Mouse (Mus musculus) MEL (cell line): ENCODE data around the gene Tuba1a. TPM values are rescaled to one million over a fixed set of nuclear protein-coding genes. Genes with fewer than 3 reads are reported as not detected.

ENCODE experiments used
- DNase-seq: peaks from one replicate; pipeline ENCODE4 v3.0.0; 2011; ENCODE audit warnings: low read depth, low spot score
- H3K27ac ChIP-seq: 2 replicates; pipeline ENCODE4 v1.5.1; 2012; ENCODE audit warnings: low read depth, mild to moderate bottlenecking, control low read depth, low read length, moderate library complexity; ENCODE audit not compliant: control insufficient read depth
- H3K27me3 ChIP-seq, 2 experiments: fragments of 150-350 bp in 1 of 2; sonication (generic) in 1 of 2; 2 replicates each; pipeline ENCODE4 v1.6.1; 2012; ENCODE audit warnings: low read length in 2 of 2, mild to moderate bottlenecking in 2 of 2, improper control_type of control experiment in 1 of 2, moderate library complexity in 1 of 2; ENCODE audit not compliant: insufficient read depth in 2 of 2, control insufficient read depth in 1 of 2
- H3K36me3 ChIP-seq, 2 experiments: 2 replicates each; pipeline ENCODE4 v1.6.1; 2012 to 2014; ENCODE audit warnings: low read length in 2 of 2, improper control_type of control experiment in 1 of 2, inconsistent platforms in 1 of 2, mild to moderate bottlenecking in 1 of 2; ENCODE audit not compliant: insufficient read depth in 2 of 2, control insufficient read depth in 1 of 2
- H3K4me1 ChIP-seq, 2 experiments: fragments of 150-350 bp in 1 of 2; sonication (generic) in 1 of 2; 2 replicates each; pipeline ENCODE4 v1.6.1; 2012; ENCODE audit warnings: low read length in 2 of 2, improper control_type of control experiment in 1 of 2, mild to moderate bottlenecking in 1 of 2; ENCODE audit not compliant: insufficient read depth in 2 of 2, control insufficient read depth in 1 of 2
- H3K4me3 ChIP-seq, 2 experiments: fragments of 150-350 bp in 1 of 2; sonication (generic) in 1 of 2; 2 replicates each; pipeline ENCODE4 v1.5.1; 2012; ENCODE audit warnings: low read depth in 2 of 2, low read length in 2 of 2, mild to moderate bottlenecking in 2 of 2, moderate library complexity in 2 of 2, control low read depth in 1 of 2, improper control_type of control experiment in 1 of 2; ENCODE audit not compliant: control insufficient read depth in 1 of 2, insufficient read depth in 1 of 2
- H3K79me2 ChIP-seq: 2 replicates; pipeline ENCODE4 v1.6.1; 2012; ENCODE audit warnings: mild to moderate bottlenecking, low read length, moderate library complexity; ENCODE audit not compliant: control insufficient read depth, poor library complexity, insufficient read depth
- H3K9ac ChIP-seq: 2 replicates; pipeline ENCODE4 v1.6.1; 2012; ENCODE audit warnings: low read depth, mild to moderate bottlenecking, control low read depth, low read length, moderate library complexity; ENCODE audit not compliant: control insufficient read depth, poor library complexity, severe bottlenecking
- H3K9me3 ChIP-seq: fragments of 150-350 bp; sonication (generic); replicated peaks from 2 replicates; pipeline ENCODE4 v1.6.1; 2012; ENCODE audit warnings: mild to moderate bottlenecking, low read length, improper control_type of control experiment, moderate library complexity; ENCODE audit not compliant: insufficient read depth
- BHLHE40 ChIP-seq: IDR thresholded peaks from 2 replicates; pipeline ENCODE4 v1.6.1; 2012; ENCODE audit warnings: low read depth, mild to moderate bottlenecking, inconsistent platforms, low read length, improper control_type of control experiment, borderline replicate concordance
- CHD1 ChIP-seq: IDR thresholded peaks from 2 replicates; pipeline ENCODE4 v1.6.1; 2012; ENCODE audit warnings: low read depth, mild to moderate bottlenecking, inconsistent platforms, low read length, improper control_type of control experiment
- E2F4 ChIP-seq: IDR thresholded peaks from 2 replicates; pipeline ENCODE4 v1.6.1; 2011; ENCODE audit warnings: low read depth, low read length, improper control_type of control experiment, borderline replicate concordance
- EP300 ChIP-seq, 2 experiments: IDR thresholded peaks; 2 replicates each; pipeline ENCODE4 v1.6.1; 2011; ENCODE audit warnings: improper control_type of control experiment in 2 of 2, low read length in 2 of 2, low read depth in 1 of 2, mild to moderate bottlenecking in 1 of 2
- ETS1 ChIP-seq: IDR thresholded peaks from 2 replicates; pipeline ENCODE4 v1.6.1; 2012; ENCODE audit warnings: low read depth, mild to moderate bottlenecking, inconsistent platforms, low read length, improper control_type of control experiment, moderate library complexity
- GABPA ChIP-seq: IDR thresholded peaks from 2 replicates; pipeline ENCODE4 v1.6.1; 2012; ENCODE audit warnings: low read depth, mild to moderate bottlenecking, inconsistent platforms, low read length, improper control_type of control experiment, moderate library complexity
- GATA1 ChIP-seq: IDR thresholded peaks from 2 replicates; pipeline ENCODE4 v1.6.1; 2011; ENCODE audit warnings: low read depth, low read length, improper control_type of control experiment
- HCFC1 ChIP-seq: IDR thresholded peaks from 2 replicates; pipeline ENCODE4 v1.6.1; 2012; ENCODE audit warnings: low read depth, mild to moderate bottlenecking, inconsistent platforms, low read length, improper control_type of control experiment, moderate library complexity
- JUND ChIP-seq: IDR thresholded peaks from 2 replicates; pipeline ENCODE4 v1.6.1; 2011; ENCODE audit warnings: low read depth, mild to moderate bottlenecking, improper control_type of control experiment, low read length
- KAT2A ChIP-seq: conservative IDR thresholded peaks from 2 replicates; pipeline ENCODE4 v1.6.1; 2012; ENCODE audit warnings: low read depth, low read length, improper control_type of control experiment, inconsistent platforms
- MAX ChIP-seq: IDR thresholded peaks from 2 replicates; pipeline ENCODE4 v1.6.1; 2011; ENCODE audit warnings: low read length, improper control_type of control experiment
- MXI1 ChIP-seq: IDR thresholded peaks from 2 replicates; pipeline ENCODE4 v1.6.1; 2011; ENCODE audit warnings: mild to moderate bottlenecking, low read depth, low read length, improper control_type of control experiment
- MYB ChIP-seq: IDR thresholded peaks from 2 replicates; pipeline ENCODE4 v1.6.1; 2011; ENCODE audit warnings: mild to moderate bottlenecking, low read depth, low read length, improper control_type of control experiment
- MYC ChIP-seq: IDR thresholded peaks from 2 replicates; pipeline ENCODE4 v1.6.1; 2011; ENCODE audit warnings: low read depth, mild to moderate bottlenecking, low read length, improper control_type of control experiment, moderate library complexity
- NELFE ChIP-seq: IDR thresholded peaks from 2 replicates; pipeline ENCODE4 v1.6.1; 2011; ENCODE audit warnings: low read depth, low read length, improper control_type of control experiment
- NRF1 ChIP-seq: IDR thresholded peaks from 2 replicates; pipeline ENCODE4 v1.6.1; 2014; ENCODE audit warnings: low read depth, mild to moderate bottlenecking, inconsistent platforms, low read length, improper control_type of control experiment, moderate library complexity; ENCODE audit not compliant: poor library complexity, insufficient read depth, severe bottlenecking
- POLR2A ChIP-seq, 2 experiments: IDR thresholded peaks; 2 replicates each; pipeline ENCODE4 v1.6.1; 2011 to 2012; ENCODE audit warnings: low read length in 2 of 2, mild to moderate bottlenecking in 2 of 2, control low read depth in 1 of 2, improper control_type of control experiment in 1 of 2, low read depth in 1 of 2, moderate library complexity in 1 of 2; ENCODE audit not compliant: control insufficient read depth in 1 of 2, insufficient read depth in 1 of 2, poor library complexity in 1 of 2
- POLR2AphosphoS2 ChIP-seq: IDR thresholded peaks from 2 replicates; pipeline ENCODE4 v1.6.1; 2011; ENCODE audit warnings: low read length, improper control_type of control experiment
- POLR2AphosphoS5 ChIP-seq: IDR thresholded peaks from 2 replicates; pipeline ENCODE4 v1.6.1; 2012; ENCODE audit warnings: low read depth, borderline replicate concordance, mild to moderate bottlenecking, inconsistent platforms, low read length, moderate library complexity, mixed read lengths
- SIN3A ChIP-seq: IDR thresholded peaks from 2 replicates; pipeline ENCODE4 v1.6.1; 2012; ENCODE audit warnings: low read length, improper control_type of control experiment, inconsistent platforms
- SMC3 ChIP-seq: IDR thresholded peaks from 2 replicates; pipeline ENCODE4 v1.6.1; 2011; ENCODE audit warnings: low read depth, low read length, improper control_type of control experiment
- TBP ChIP-seq: IDR thresholded peaks from 2 replicates; pipeline ENCODE4 v1.8.0; 2011; ENCODE audit warnings: low read depth, low read length, improper control_type of control experiment
- TCF12 ChIP-seq: IDR thresholded peaks from 2 replicates; pipeline ENCODE4 v1.6.1; 2014; ENCODE audit warnings: low read depth, mild to moderate bottlenecking, inconsistent platforms, low read length, improper control_type of control experiment, moderate library complexity
- UBTF ChIP-seq: IDR thresholded peaks from 2 replicates; pipeline ENCODE4 v1.6.1; 2012; ENCODE audit warnings: low read depth, mild to moderate bottlenecking, inconsistent platforms, low read length, improper control_type of control experiment, moderate library complexity, borderline replicate concordance; ENCODE audit not compliant: insufficient read depth
- ZKSCAN1 ChIP-seq: IDR thresholded peaks from 2 replicates; pipeline ENCODE4 v1.6.1; 2012; ENCODE audit warnings: low read depth, mild to moderate bottlenecking, inconsistent platforms, low read length, improper control_type of control experiment, moderate library complexity
- ZNF384 ChIP-seq: IDR thresholded peaks from 2 replicates; pipeline ENCODE4 v1.6.1; 2012; ENCODE audit warnings: low read depth, mild to moderate bottlenecking, inconsistent platforms, low read length, improper control_type of control experiment
- polyA plus RNA-seq, 2 experiments: library from polyadenylated mRNA; stranded (reverse) in 1 of 2; unstranded in 1 of 2; fragments of >175 nt in 1 of 2; fragments of >200 nt in 1 of 2; gene quantifications; 2 replicates each; pipeline versions ENCODE4 v1.2.1 to v1.2.4; 2012; ENCODE audit warnings: low replicate concordance in 2 of 2, low read depth in 1 of 2; ENCODE audit not compliant: insufficient read length in 2 of 2, insufficient read depth in 1 of 2, missing spikeins in 1 of 2
- total RNA-seq: library from RNA; depleted of rRNA; stranded (reverse); fragments of 300-350 nt; gene quantifications from 2 replicates; pipeline ENCODE4 v1.2.3, GENCODE M21; 2012

The Tuba1a gene
- total and polyA plus RNA-seq, 3 experiments: 83.6 to 112 TPM; not detected in 1

DNA sequence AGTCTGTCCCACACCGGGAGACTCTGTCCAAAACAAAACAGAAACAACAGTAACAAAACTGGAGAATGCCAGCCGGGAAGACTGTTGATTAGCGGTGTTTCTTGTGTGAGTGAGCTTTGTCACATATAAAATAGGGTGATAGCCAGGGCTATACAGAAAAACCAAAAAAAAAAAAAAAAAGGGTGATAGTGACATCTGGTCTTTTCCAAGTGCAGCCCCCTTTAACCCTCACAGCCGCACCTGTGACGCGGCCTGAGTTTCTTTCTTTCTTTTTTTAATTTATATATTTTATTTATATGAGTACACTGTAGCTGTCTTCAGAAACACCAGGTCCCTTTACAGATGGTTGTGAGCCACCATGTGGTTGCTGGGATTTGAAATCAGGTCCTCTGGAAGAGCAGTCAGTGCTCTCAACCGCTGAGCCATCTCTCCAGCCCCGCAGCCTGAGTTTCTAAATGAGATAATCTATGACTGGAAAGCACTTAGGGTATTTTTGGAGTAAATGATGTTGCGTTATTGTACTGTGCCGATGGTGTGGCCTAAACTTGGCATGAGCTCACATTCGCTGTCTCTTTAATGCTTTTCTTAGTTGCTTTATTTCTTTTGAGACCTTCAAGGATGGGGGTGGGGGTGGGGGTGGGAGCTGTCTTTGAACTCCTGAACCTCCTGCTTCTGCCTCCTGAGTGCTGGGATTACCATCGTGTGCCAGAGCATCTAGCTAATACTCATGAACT lies 32.6 kb upstream of the Tuba1a start:
- DNase-seq: peak; percentile 46
- H3K79me2 ChIP-seq: peaks cover 3% of the 10 kb centered on the region; the same call in 1 of the 2 replicates
- peak overlapping the region; percentile 74 to 95 for H3K4me3 ChIP-seq
- no peaks in the 10 kb centered on the region; a peak in 1 of 4 replicates for H3K27me3 ChIP-seq
- H3K9ac ChIP-seq: peak overlapping the region; percentile 93
- no peaks in the 10 kb centered on the region for H3K9me3 ChIP-seq
- H3K36me3 ChIP-seq: peaks cover 0 to 3% of the 10 kb centered on the region in 2 experiments; a peak in 2 of 4 replicates
- TF ChIP-seq ZKSCAN1: no peak
- TF ChIP-seq SMC3: no peak
- TF ChIP-seq ZNF384: peak; percentile 73
- peak; percentile 59; the same call in 1 of the 2 replicates for TF ChIP-seq TBP
- TF ChIP-seq EP300 (IDR thresholded peaks at IDR 0.05; ENCODE audit: low read depth in 1 of 2, low read length in 2 of 2): 0 out of 4 replicates have a peak, but pooled peaks of 1 of the 2 experiments have one; percentile 3
- TF ChIP-seq MYC: peak; percentile 5; the same call in 1 of the 2 replicates
- no peak for TF ChIP-seq CHD1
- peak overlapping the region; percentile 97 for H3K27ac ChIP-seq
- H3K4me1 ChIP-seq: peaks cover 0 to 5% of the 10 kb centered on the region in 2 experiments; a peak in 2 of 4 replicates

GRCm38 (mm10) chr15:98985240-98985981 lies 31.9 kb upstream of the Tuba1a start:
- H3K9me3 ChIP-seq: no peaks in the 10 kb centered on the region
- peak overlapping the region; percentile 97 for H3K27ac ChIP-seq
- peaks cover 0 to 3% of the 10 kb centered on the region in 2 experiments; a peak in 2 of 4 replicates for H3K36me3 ChIP-seq
- H3K27me3 ChIP-seq: peaks cover 0 to 2% of the 10 kb centered on the region in 2 experiments; a peak in 2 of 4 replicates
- H3K9ac ChIP-seq: peak overlapping the region; percentile 93
- H3K4me3 ChIP-seq: peak overlapping the region; percentile 74 to 95
- peaks cover 0 to 5% of the 10 kb centered on the region in 2 experiments; a peak in 2 of 4 replicates for H3K4me1 ChIP-seq
- H3K79me2 ChIP-seq: peaks cover 3% of the 10 kb centered on the region; the same call in 1 of the 2 replicates
- DNase-seq: peak; percentile 95
- TF ChIP-seq EP300 (IDR thresholded peaks at IDR 0.05; ENCODE audit: low read depth in 1 of 2, low read length in 2 of 2) (0 out of 4 replicates have a peak, but pooled peaks of 1 of the 2 experiments have one; percentile 17), TBP (peak; percentile 83), HCFC1 (peak; percentile 71), NRF1 (peak; percentile 84), GATA1 (no peak), GABPA (no peak), JUND (no peak), ZNF384 (no peak), CHD1 (peak; percentile 97), BHLHE40 (peak; percentile 17; the same call in 1 of the 2 replicates), E2F4 (peak; percentile 58; the same call in 1 of the 2 replicates), MYB (peak; percentile 33), ETS1 (peak; percentile 62), KAT2A (peak; percentile 55; the same call in 1 of the 2 replicates), MXI1 (peak; percentile 93), POLR2AphosphoS5 (no peak), POLR2A (IDR thresholded peaks at IDR 0.05; ENCODE audit: control insufficient read depth in 1 of 2, insufficient read depth in 1 of 2, low read depth in 1 of 2, low read length in 2 of 2, poor library complexity in 1 of 2) (peak; percentile 76 to 98), UBTF (peak; percentile 72; the same call in 1 of the 2 replicates), POLR2AphosphoS2 (peak; percentile 98), SIN3A (peak; percentile 93), SMC3 (0 out of 2 replicates have a peak, but pooled peaks have one; percentile 13), NELFE (peak; percentile 97), MAX (peak; percentile 68), TCF12 (peak; percentile 69; the same call in 1 of the 2 replicates)
